Mouse (Mus musculus) thymus, adult 2 months (tissue): ENCODE data around the gene Mbd5. TPM values are rescaled to one million over a fixed set of nuclear protein-coding genes. Genes with fewer than 3 reads are reported as not detected.

Experiments used
- DNase-seq: peaks from one replicate; pipeline ENCODE4 v3.0.0; 2021
- H3K27ac ChIP-seq: fragments of 200-500 bp; 2 replicates; pipeline ENCODE4 v1.5.1; 2012; ENCODE audit warnings: low read length, control low read depth; ENCODE audit not compliant: control insufficient read depth, insufficient read depth
- H3K27me3 ChIP-seq: fragments of 200-500 bp; 2 replicates; pipeline ENCODE4 v1.6.1; 2012; ENCODE audit warnings: mild to moderate bottlenecking, low read length, moderate library complexity, mixed read lengths; ENCODE audit not compliant: control insufficient read depth, insufficient read depth
- H3K36me3 ChIP-seq: fragments of 200-500 bp; 2 replicates; pipeline ENCODE4 v1.6.1; 2012; ENCODE audit warnings: mild to moderate bottlenecking, low read length, moderate library complexity; ENCODE audit not compliant: control insufficient read depth, insufficient read depth
- H3K4me1 ChIP-seq: fragments of 200-500 bp; replicated peaks from 2 replicates; pipeline ENCODE4 v1.6.1; 2012; ENCODE audit warnings: low read length; ENCODE audit not compliant: control insufficient read depth, insufficient read depth
- H3K4me3 ChIP-seq: fragments of 200-500 bp; 2 replicates; pipeline ENCODE4 v1.5.1; 2012; ENCODE audit warnings: mild to moderate bottlenecking, low read length, control low read depth, moderate library complexity; ENCODE audit not compliant: control insufficient read depth, insufficient read depth
- CTCF ChIP-seq: fragments of 200-500 bp; IDR thresholded peaks from 2 replicates; pipeline ENCODE4 v1.5.1; 2012; ENCODE audit warnings: mild to moderate bottlenecking, control low read depth, low read length, moderate library complexity, borderline replicate concordance; ENCODE audit not compliant: control insufficient read depth, poor library complexity, insufficient read depth; ENCODE audit errors: extremely low read depth
- POLR2A ChIP-seq: fragments of 200-500 bp; IDR thresholded peaks from 2 replicates; pipeline ENCODE4 v1.6.1; 2012; ENCODE audit warnings: mild to moderate bottlenecking, low read length, control low read depth, moderate library complexity; ENCODE audit not compliant: control insufficient read depth, poor library complexity, insufficient read depth; ENCODE audit errors: extremely low read depth
- WGBS: fragments of 180-500 bp; shearing (Covaris S2); methylation state at CpG from one replicate; pipeline ENCODE4 v1.1.7; 2018; 5-methylcytosine and 5-hydroxymethylcytosine counted together
- polyA plus RNA-seq: library from polyadenylated mRNA; depleted of rRNA; stranded (reverse); fragments of >200 nt; gene quantifications from 2 replicates; pipeline ENCODE4 v1.2.3, GENCODE M21; 2012

Gene Mbd5
- polyA plus RNA-seq, 1 experiment: 10.7 TPM

DNA sequence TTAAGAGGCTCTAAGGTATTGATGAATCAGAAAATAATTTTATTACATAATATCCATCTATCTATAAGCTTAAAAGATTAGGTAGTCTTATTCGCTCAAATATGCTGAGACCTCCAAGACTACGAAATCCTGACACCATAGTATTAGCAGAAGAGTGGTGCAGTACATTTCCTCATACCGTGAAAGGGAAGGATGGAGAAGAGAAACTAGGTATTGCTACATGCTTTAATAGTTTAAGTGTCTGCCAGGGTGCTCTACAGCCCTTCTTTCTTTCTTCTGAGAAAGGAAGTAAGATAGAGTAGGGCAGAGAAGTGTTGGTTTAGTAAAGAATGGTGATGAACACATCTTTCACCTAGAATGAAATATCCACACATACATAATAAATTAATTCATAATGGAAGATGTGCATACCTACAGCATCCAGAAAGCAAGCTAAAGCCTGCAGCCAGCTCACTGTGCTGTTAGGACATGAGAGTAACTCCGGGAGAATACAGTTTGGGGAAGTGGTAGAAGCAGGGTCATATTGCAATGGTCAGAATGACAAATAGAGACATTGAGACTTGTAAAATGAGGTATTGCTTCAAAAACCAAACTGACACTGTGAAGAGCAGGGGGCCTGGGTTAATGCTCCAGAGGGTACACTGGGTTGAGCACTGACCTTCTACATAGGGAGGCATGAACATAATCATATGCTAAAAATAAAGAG lies 326.9 kb downstream of the Mbd5 start:
- no peak overlapping the region for H3K4me3 ChIP-seq
- WGBS: 80% methylated on average over 4 of the region's 4 CpGs
- H3K27ac ChIP-seq: no peak overlapping the region
- TF ChIP-seq CTCF (no peak), POLR2A (no peak)
- no peaks in the 10 kb centered on the region for H3K36me3 ChIP-seq
- DNase-seq: no peak
- no peaks in the 10 kb centered on the region for H3K27me3 ChIP-seq
- H3K4me1 ChIP-seq: no peaks in the 10 kb centered on the region

DNA sequence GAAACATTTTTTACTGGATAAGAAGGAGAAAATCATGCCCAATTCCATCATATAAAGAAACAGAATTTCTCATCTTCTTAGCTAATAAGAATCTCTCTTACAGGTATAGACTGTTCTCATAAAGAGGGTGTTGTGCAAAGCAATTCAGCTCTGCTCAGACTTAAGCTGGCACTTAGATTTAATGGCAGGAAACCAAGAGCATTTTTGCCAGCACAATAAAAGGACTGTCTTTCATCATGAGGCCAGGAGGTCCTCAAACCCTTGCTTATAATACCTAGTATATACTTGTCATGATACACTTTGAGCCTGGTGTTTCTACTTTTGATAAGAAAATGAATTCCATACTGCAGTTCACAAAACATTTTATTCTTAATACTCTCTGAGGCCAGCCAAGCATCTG lies 331.2 kb downstream of the Mbd5 start:
- DNase-seq: no peak
- H3K27ac ChIP-seq: no peak overlapping the region
- H3K36me3 ChIP-seq: no peaks in the 10 kb centered on the region

DNA sequence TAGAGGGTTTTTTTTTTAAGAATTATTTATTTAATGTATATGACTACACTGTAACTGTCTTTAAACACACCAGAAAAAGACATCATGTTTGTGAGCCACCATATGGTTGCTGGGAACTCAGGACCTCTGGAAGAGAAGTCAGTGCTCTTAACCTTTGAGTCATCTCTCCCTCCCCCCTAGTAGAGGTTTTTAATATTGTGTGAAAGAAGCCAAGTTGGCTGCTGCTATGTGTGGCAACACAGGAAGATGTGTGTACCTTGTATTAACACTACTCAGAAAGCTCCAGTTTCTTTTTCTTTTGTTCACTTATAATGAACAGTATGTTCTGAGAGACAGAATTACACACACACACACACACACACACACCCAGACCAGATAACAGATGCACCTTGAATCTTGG lies 334.3 kb downstream of the Mbd5 start:
- Histone ChIP-seq H3K4me3 (no peak overlapping the region), H3K27ac (no peak overlapping the region), H3K4me1 (no peaks in the 10 kb centered on the region), H3K36me3 (no peaks in the 10 kb centered on the region), H3K27me3 (no peaks in the 10 kb centered on the region)
- no peak for TF ChIP-seq POLR2A
- TF ChIP-seq CTCF: no peak
- no peak for DNase-seq

More for the DNA sequence above, 331.2 kb downstream of the Mbd5 start:
- Histone ChIP-seq H3K27me3 (no peaks in the 10 kb centered on the region), H3K4me1 (no peaks in the 10 kb centered on the region), H3K4me3 (no peak overlapping the region)
- TF ChIP-seq CTCF (no peak), POLR2A (no peak)

DNA sequence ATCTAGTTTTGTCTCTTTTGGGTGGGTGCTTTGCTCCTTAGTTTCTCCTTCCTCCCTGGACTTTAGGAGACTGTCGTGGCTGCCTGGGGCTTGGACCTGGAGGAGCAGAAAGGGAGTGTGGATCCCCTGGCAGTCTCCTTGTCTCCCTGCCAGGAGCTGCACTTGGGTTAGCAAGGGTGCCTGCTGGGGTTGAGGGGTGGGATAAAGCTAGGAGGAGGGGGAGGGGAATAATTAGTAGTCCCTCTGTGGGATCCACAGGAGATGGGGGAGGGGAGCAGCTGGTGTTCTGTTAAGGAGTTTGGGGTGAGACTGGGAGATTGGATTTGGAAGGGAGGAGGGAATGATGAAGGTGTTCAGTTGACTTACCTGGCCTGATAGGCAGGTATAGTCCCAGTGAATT lies 337.7 kb downstream of the Mbd5 start:
- Histone ChIP-seq H3K4me3 (no peak overlapping the region), H3K36me3 (no peaks in the 10 kb centered on the region), H3K27ac (no peak overlapping the region), H3K4me1 (no peaks in the 10 kb centered on the region), H3K27me3 (no peaks in the 10 kb centered on the region)
- WGBS: 87% methylated on average over 1 of the region's 1 CpGs
- TF ChIP-seq POLR2A (no peak), CTCF (no peak)
- DNase-seq: no peak

DNA sequence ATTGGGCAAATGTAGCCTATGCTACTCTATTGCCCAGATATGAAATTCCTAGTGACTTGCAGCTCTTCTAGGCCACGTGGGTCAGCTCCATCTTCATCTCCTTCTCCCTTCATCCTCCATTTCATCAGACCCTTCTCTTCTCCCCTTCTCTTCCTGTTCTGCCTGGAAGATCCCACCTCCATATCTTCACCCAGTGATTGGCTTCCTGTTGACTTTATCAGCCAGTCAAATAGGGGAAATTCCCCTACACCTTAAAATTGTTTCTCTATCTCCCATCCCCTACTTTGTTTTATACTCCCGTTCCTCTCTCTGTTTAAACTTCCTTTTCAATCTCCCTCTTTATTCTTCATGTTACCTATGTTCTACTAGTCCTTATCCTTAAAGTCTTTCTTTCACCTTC lies 342.4 kb downstream of the Mbd5 start:
- 97% methylated on average over 2 of the region's 2 CpGs for WGBS
- TF ChIP-seq POLR2A: no peak
- TF ChIP-seq CTCF: no peak

DNA sequence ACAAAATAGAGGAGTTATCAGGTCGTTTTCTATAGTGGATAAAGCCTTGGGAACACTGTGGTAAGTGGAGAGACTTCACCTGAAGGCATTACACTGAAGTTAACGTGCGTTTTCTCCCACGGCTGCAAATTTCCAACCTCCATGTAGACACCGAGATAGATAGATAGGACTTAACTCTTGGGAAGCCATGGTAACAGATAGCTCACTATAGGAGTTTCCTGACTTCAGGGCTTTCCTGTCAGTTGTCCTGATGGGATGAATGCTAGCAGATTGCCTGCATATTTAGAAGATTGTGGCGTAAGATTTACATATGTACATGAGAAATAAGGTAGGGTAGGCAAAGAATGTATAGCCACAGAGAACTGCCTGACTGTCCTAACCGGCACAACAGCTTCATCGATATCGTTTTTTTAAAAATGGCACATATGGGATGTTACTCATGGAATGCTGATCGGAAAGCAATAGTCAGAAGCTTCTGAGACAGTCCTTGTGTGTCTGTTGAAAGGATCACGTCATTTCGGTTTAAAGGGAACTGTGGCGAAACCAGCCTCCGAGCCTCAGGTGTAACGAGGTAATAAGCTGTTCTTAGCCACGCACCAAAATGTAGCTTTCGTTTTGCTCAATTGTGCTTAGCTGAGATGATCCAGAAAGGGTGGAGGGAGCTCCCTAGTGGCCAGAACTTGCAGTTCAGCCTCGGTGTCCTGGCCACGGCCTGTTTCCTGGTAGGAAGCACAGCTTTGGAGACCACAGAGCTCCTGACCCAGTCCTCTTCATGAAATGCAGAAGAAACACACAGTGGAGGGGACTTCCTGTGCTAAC lies 363.5 kb downstream of the Mbd5 start:
- no peak for TF ChIP-seq POLR2A
- TF ChIP-seq CTCF: peak; percentile 82; the same call in 1 of the 2 replicates
- H3K4me3 ChIP-seq: peak overlapping the region; percentile 19; the same call in 1 of the 2 replicates
- 28% methylated on average over 19 of the region's 19 CpGs for WGBS
- H3K27me3 ChIP-seq: no peaks in the 10 kb centered on the region
- H3K36me3 ChIP-seq: no peaks in the 10 kb centered on the region
- peak; percentile 84 for DNase-seq
- H3K27ac ChIP-seq: no peak overlapping the region
- no peaks in the 10 kb centered on the region for H3K4me1 ChIP-seq

More for the DNA sequence above, 342.4 kb downstream of the Mbd5 start:
- H3K27ac ChIP-seq: no peak overlapping the region
- H3K27me3 ChIP-seq: no peaks in the 10 kb centered on the region
- no peaks in the 10 kb centered on the region for H3K36me3 ChIP-seq
- DNase-seq: no peak
- no peak overlapping the region for H3K4me3 ChIP-seq
- no peaks in the 10 kb centered on the region for H3K4me1 ChIP-seq

DNA sequence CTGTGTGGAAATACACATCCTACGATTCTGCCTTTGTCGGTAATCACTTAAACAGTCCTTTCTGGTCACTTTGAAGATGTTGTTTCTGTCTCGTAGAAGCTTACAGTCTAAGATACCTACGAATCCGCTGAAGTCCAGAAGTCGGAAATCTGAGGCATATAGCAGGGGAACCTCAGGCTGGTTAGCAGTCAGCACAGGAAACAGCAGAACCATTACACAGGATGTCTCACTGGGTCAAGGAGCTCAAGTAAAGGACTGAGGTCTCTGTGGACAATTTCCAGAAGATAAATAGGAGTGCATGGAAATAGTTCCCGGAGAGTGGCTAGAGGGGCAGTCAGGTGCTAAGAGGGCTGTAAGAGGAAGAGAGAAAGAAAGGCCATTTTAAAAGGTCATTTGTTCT lies 384.3 kb downstream of the Mbd5 start:
- Histone ChIP-seq H3K4me3 (no peak overlapping the region), H3K27me3 (no peaks in the 10 kb centered on the region), H3K4me1 (peaks cover 5% of the 10 kb centered on the region; the same call in 1 of the 2 replicates), H3K36me3 (no peaks in the 10 kb centered on the region), H3K27ac (no peak overlapping the region)
- WGBS: 17% methylated on average over 7 of the region's 7 CpGs
- TF ChIP-seq CTCF: no peak
- DNase-seq: no peak
